Mouse (Mus musculus): ENCODE results near the gene Hes7.

Hes7 gene

DNA sequence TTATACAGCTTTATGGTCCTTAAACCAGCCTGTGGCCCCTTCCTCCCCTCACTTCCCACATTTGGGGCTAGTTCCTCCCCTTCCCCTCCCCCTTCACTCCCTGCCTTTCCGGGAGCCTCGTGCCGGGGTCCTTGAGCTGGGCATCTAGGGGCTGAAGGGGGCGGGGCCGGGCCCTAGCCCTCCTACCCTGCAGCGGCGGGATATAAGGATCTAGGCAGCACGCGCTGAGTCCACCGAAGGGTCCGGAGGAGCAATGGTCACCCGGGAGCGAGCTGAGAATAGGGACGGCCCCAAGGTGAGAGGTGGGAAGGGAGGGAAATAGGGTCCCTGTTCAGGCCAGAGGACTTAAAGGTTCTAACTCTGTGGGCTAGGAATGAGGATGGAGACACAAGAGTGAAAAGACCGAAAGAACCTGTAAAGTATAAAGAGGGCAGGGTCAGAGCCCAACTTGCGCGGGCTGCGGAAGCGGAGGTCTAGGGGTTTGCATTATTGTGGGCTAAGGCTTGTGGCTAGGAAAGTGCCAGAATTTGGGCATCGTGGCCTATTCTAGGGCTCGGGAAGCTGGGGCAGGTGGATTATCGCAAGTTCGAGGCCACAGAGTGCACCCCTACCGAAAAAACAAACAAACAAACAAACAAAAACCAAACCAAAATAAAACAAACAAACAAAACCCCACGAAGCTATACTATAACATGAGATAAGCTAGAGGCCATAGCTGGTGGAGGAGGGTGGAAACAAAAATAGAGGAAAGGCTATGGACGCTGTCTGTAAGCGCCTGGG lies at the start of gene Hes7:
TSS of gene Hes7 (plus strand) at position 184 of the 780 bp plus-strand sequence.
- no peak for DNase-seq (ENCODE audit: low spot score in 2 of 2)

DNA sequence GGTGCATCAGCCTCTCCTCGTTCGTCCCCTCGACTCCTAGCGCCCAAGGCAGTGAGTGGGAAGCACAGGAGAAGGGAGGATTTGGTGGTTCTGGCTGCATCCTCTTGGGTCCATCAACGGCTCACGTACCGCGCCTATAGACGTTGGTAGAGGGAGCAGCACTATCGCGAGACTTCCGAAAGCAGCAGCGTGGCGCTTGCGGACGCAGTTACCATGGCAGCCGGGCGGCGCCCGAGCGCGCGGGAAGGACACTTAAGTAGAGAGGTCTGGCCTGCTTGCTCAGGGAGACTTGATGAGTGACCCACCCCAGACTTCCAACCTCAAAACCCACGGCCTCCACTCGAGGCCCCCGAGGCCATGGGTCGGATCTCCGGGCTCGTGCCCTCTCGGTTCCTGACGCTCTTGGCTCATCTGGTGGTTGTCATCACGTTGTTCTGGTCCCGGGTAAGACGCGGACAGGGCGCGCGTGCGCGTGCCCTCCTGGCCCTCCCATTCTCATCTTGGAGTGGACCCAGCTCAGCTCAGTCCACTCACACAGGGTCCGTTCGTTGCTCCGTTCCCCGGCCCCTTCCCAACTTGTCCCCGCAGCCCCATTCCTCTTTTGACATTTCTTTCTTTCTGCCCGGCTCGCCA lies 49.5 kb upstream of the Hes7 start, which contains the start of gene Tmem107:
TSS of gene Tmem107 (plus strand) at position 217 of the 633 bp plus-strand sequence.
- peak; percentile 73 to 91 for DNase-seq (ENCODE audit: low spot score in 2 of 2)

DNA sequence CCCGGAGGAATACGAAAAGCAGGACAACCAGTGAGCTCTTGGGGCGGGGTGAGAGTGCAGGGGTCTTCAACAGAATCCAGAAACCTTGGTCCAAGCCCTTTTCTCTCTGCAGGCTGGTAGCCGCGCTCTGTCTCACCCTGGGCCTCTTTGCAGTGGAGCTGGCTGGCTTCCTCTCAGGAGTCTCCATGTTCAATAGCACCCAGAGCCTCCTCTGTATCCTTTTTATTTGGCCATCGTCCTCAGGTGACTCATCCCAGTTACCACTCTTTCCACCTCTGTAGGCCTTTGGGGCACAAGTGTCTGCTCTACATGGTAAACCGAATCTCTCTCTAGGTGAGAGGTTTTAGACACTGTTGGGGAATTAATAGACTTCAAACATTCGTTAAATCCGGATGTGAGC lies 48.9 kb upstream of the Hes7 start:
- DNase-seq (ENCODE audit: low spot score in 2 of 2): no peak

DNA sequence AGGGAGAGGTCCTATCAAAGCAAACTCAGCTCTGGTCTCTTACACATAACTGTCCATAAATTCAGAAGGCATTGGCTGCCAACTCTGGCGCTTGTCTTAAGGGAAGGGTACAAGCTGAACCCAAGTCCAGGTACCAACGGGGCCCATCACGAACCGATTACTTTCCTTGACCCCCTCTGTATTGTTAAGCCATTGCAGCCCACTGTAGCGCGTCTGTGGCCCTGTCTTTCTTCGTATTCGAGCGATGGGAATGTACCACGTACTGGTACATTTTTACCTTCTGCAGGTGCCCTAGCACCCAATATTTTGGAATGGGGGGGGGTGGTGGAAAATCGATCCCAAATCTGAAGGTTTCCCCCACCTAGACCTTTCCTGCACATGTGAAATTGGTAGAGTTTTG lies 48.0 kb upstream of the Hes7 start:
- no peak for DNase-seq (ENCODE audit: low spot score in 2 of 2)

DNA sequence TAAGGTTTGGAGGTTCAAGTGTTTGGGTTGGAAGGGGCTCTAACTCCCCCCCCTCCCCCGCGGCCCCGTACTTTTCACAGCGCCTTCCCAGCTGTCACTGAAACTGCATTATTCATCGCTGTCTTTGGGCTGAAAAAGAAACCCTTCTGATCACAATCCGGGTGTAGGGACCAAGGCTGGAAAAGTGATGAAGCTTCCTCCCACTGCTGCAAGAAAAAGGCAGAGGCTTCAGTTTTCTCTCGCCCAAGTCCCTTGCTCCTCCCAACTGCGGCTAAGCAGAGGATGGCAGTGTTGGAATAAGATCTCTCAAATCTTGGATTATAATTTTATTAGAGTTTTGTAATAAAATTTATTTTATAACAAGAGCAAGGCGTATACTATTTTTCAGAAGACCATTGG lies 47.5 kb upstream of the Hes7 start:
- DNase-seq (ENCODE audit: low spot score in 2 of 2): no peak

DNA sequence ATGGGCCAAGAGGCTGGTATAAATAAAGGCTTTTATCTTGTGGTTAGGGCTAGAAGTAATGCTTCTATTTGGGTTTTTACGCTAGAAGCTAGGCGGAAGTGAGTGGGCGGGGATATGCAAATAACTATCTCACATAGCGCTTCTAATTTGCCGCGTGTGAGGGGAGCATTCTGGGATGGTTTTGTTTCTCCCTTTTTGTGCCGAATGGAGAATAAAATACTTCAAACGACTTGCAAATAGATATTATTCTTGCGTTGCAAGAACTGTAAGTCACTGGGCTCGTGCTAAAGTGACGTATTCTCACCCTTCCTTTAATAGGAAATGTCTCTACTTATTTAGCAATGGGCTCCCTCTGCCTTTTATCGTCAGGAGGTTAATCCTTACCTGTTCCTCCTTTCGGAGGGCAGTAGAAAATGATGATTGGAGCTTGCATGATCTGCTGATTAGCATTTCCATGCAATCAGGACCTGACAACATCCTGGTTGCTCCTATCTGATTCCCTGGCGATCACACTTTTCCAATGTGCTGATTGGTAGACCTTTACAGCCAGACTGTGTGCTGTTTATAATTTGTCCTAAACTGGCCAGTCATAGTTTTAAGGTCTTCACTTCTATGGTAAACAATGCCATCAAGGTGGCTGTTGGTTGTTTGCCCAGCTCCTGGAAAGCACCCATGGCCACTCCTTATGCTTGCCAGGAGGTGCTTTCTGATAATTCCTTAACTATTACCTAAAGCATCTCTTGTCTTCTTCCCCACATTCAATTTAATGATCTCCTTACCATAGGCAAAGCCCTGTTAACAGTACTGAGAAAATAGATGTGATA lies 46.9 kb upstream of the Hes7 start:
- peak in 1 of 2 experiments; percentile 76 for DNase-seq (ENCODE audit: low spot score in 2 of 2)

DNA sequence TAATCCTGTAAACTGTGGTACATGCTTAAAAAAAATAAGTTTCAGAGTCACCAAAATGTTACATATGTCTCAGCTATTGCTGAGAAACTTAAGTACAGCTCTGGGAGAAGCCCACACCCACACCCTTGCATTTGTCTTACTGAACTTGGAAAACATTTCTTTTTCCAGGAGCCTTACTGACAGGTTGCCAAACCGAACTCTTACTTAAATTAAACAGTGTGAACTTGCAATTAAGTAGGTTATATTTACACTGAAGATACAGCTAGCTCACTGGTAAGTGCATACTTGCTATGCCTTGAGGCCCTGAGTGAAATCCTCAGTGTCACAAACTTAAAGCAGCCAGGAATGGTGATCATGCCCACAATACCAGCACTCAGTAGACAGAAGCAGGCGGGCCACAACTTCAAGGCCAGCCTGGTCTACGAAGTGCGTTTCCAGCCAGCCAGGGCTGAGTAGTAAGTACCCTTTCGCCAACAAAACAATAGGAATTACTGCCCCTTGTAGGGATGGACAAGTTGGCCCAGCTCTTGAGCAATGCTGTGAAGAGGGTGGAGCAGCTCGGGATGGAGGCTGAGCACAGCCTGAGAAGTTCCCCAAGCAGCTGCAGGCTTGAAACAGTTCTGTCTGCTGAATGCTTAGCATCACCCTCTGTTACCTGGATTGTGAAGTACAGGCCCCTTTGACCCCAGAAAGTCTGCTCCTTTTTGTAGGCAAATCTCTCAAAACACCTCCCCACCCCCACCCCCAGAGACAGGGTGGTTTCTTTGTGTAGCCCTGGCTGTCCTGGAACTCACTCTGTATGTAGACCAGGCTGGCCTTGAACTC lies 46.0 kb upstream of the Hes7 start:
- DNase-seq (ENCODE audit: low spot score in 2 of 2): no peak

DNA sequence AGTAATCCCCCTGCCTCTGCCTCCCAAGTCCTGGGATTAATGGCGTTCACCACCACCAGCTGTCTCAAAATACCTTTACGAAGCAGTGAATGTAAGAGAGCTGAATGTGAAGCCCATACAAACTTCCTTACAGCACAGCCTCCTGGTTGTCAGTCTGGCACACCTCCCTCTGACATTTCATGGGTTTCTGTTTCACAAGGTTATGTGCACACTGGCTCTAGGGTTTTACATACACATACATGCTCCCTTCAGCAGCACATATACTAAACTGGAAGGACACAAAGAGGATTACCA lies 45.5 kb upstream of the Hes7 start:
- DNase-seq (ENCODE audit: low spot score in 2 of 2): no peak

DNA sequence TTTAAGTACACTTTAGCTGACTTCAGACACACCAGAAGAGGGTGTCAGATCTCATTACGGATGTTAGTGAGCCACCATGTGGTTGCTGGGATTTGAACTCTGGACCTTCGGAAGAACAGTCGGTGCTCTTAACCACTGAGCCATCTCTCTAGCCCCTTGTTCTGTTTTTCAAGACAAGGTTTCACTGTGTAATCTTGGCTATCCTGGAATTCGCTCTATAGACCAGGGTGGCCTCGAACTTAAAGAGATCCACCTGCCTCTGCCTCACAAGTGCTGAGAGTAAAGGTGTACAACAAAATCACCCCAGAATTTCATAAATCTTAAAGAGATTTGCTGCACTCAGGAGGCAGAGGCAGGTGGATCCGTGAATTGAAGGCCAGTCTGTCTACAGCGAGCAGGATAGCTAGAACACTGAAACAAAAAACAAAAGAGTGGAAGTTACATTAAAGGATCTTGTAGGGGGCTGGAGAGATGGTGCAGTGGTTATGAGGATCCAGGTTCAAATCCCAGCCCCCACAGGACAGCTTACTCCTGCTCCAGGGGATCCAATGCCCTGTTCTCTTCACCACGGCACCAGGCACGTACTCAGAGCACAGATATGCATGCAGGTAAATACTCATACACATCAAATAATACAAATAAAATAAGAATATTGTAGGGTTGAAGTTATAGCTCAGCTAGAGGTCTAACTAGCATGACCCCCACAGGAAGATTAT lies 44.3 kb upstream of the Hes7 start:
- DNase-seq (ENCODE audit: low spot score in 2 of 2): no peak

DNA sequence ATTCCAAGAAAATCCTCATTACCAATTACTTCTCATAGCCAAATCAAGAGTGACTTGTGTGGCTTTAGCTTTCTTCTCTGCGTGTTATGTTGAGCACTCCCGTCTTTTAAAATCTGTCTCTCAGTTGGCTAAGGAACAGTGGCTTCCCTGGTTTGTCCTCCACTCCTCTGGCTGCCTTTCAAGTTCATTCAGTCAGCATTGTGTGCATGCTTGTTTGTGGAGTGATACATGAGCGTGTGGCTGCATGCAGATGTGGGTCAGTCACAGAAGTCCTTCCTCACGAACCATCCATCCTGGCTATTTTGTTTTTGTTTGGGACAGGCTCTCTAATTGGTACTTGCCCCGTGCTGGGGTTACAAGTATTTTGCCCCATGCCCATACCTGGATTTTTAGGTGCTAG lies 43.6 kb upstream of the Hes7 start:
- DNase-seq (ENCODE audit: low spot score in 2 of 2): no peak

DNA sequence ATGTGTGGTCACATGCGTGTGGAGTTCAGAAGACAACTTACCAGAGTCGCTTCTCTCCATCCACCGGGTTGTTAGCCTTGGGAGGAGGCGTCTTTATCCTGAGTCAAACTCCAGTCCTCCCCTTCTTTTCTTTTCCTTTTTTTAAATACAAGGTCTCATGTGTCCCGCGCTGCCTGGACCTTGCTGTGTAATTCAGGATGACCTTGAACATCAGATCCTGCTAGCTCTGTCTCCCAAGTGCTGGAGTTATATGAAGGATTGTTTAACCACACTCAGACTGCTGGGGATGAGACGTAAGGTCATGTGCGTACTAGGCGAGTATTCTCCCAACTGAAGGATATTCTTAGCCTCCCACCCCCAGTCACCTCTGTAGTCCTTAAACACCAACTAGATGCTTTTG lies 42.9 kb upstream of the Hes7 start:
- DNase-seq (ENCODE audit: low spot score in 2 of 2): no peak

DNA sequence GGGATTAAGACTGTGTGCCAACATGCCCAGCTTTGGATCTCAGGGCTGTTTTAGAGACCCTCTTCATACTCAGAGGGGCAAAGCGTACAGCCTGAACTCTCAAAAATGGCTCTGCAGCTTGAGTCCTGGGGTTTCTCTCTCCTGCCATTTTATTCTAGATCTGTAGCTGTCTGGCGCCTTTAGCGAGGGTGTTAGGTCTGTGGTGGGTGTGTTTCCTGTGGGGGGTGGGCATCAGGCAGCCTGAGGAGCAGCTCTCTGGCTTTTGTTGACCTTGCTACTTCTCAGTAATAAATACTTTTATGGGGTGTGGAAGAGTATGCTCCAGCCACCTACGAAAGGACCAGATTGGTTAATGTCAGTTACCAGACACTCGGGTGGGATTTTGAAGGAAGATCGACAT lies 42.2 kb upstream of the Hes7 start:
- no peak for DNase-seq (ENCODE audit: low spot score in 2 of 2)

DNA sequence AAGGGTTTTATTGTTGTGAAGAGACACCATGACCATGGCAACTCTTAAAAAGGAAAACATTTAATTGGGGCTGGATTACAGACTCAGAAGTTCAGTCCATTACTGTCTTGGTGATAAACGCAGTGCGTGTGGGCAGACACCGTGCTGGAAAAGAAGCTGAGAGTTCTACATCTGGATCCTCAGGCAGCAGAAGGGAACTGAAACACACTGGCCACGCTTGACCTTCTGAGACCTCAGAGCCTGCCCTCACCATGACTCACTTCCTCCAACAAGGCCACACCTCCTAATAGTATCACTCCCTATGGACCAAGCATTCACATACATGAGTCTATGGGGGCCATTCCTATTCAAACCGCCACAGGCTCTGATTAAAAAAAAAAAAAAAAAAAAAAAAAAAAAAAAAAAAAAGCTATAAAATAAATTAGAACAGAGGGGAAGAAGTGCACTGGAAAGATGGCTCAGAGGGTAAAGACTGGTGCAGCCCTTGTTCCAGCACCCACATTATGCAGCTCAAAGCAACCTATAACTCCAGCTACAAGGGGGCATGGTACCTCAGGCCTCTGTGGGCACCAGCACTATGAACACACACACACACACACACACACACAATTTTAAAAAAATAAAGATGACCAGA lies 41.3 kb upstream of the Hes7 start:
- DNase-seq (ENCODE audit: low spot score in 2 of 2): no peak

DNA sequence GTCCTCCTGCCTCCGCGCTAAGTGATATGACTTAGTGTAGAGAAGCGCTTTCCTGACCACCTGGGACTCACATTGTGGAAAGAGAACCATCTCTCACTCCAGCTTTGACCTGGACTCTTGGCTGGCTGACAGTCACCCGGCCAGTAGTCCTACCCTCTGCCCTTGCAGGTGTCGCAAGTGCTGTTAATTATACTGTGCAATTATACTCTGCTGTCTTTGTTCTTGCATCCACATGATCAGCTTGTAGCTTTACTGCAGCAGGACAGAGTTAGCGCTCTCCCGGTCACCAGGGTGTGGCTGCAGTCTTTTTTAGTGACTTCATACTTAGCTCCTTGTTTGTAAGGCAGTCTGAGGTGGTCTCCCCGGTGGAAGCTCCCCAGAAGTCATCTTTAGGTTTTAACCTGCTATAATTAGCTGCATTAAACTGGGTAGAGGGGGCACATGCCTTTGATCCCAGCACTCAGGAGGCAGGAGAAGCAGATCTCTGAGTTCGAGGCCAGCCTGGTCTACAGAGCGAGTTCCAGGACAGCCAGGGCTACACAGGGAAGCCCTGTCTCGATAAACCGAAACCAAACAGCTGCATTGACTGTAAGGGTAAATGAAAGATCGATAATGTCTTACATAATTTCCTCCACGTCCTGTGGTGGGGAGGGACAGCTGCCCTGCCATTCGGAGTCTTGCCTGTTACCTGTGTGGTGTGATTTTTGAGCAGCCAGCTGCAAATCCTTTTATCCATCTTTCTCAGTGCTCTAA lies 39.9 kb upstream of the Hes7 start:
- DNase-seq (ENCODE audit: low spot score in 2 of 2): no peak

DNA sequence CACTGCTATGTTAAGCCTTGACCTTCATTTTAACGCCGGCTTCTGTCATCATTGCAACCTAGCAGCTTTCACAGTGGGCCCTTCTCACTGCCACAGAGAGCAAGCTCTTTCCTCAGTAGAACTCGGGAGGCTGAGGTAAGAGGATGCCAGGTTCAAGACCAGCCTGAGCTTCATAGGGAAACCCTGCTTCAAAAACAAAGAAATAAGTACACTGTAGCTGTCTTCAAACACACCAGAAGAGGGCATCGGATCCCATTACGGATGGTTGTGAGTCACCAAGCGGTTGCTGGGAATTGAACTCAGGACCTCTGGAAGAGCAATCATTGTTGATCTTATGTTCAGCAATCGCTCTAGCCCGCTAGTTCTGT lies 39.4 kb upstream of the Hes7 start:
- DNase-seq (ENCODE audit: low spot score in 2 of 2): no peak

DNA sequence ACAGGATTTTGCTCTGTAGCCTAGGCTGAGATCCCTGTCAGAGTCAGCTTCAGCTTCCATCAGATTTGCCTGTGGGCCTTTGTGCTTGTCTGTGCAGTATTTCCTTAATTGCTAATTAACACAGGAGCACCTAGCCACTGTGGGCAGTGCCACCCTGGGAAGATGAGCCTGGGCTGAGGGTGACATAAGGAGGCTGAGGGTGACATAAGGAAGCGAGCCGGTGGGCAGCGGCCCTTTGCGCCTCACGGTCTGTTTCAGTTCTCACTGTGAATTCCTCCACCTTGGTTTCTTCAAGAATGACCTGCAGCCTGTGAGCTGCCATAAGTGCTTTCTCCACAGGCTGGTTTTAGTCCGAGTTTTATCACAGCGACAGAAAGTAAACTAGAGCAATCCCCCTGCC lies 38.6 kb upstream of the Hes7 start:
- DNase-seq (ENCODE audit: low spot score in 2 of 2): no peak

DNA sequence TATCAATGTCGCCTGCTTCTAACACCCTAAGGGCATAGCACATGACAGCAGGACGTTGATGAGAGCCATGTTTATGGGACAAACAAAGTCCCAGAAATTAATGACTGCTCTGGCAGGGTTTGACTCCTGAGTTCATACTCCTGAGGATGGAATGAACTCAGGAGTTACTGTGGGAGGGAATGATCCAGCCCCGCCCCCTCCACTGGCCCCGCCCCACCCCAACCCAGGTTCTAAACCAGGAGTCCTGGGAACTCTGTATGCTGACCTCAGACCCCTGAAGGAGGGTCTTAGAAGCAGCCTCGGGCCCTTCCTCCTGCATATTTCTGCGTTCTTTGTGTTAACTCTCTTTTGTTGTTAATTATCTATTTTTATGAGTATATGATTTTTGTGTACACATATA lies 34.6 kb upstream of the Hes7 start:
- DNase-seq (ENCODE audit: low spot score in 2 of 2): no peak

DNA sequence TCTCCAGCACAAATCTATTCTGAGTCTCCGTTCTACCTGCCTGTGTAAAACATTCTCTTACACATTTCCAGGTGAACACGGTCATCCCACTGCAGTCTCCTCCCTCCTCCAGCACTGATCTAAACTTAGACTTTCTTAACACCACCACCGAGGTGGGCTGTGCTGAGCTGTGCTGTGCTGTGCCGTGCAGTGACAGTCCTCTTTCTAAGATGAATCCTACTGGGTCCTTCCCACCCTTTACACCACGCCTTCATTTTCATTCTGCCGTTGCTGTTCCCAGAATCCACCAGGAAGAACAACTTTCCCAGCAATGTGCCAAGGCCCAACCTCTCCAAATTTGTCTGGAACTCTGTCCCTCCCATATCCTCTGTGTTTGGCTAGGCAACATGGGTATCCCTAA lies 33.8 kb upstream of the Hes7 start:
- DNase-seq (ENCODE audit: low spot score in 2 of 2): no peak

DNA sequence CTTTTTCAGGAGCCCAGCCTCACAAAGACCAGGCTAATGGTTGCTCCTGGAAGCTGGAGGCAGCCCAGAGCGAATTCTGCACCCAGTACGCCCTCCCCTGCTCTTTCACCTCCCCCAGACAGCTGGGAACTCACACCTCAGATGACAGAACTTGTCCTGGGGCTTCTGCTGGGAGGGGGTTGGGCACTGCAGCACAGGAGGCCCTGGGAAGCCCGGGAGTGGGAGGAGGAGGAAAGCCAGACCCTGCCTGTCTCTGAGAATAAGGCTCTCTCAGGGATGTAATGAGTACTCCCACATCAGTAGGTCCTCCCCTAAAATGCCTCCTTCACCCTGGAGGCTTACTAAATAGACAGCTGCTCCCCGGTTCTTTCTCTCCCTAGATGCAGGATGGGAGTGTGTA lies 33.1 kb upstream of the Hes7 start:
- peak in 1 of 2 experiments; percentile 18 for DNase-seq (ENCODE audit: low spot score in 2 of 2)

DNA sequence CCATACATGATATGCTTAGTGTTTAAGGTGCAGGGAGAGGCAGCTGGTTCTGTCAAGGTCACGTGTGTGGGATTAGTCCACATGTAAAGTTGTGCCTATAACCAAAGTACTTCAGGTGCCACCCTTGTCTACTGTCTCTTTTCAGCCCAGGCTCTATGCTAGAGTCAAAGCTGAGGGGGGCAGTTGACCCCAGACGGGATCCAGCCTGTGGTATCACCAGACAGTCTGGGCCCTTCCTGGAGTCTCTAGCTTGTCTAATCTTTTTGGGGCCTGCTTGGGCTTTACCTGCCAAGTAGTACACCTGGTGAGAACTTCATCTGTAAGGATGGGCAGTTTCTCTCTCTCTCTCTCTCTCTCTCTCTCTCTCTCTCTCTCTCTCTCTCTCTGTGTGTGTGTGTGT lies 32.6 kb upstream of the Hes7 start:
- DNase-seq (ENCODE audit: low spot score in 2 of 2): no peak
